Mouse (Mus musculus): ENCODE results near the gene Pccb. TPM values are rescaled to one million over a fixed set of nuclear protein-coding genes. Genes with fewer than 3 reads are reported as not detected.

Gene Pccb
- polyA plus RNA-seq, 1 experiment from 2014 or later: 27.6 TPM

GRCm38 (mm10) chr9:100951481-100951880 lies 83.2 kb downstream of the Pccb start:
- no peak overlapping the region for H3K4me3 ChIP-seq (ENCODE audit: low read depth, low read length)
- H3K9ac ChIP-seq (ENCODE audit: low read depth, low read length): no peak overlapping the region
- WGBS: 60% methylated on average over 4 of the region's 4 CpGs
- no peaks in the 10 kb centered on the region for H3K9me3 ChIP-seq (replicated peaks; ENCODE audit: control insufficient read depth, low read length, poor library complexity, severe bottlenecking)
- H3K4me2 ChIP-seq (ENCODE audit: low read length): no peak overlapping the region
- ATAC-seq: no peak
- peaks cover 7% of the 10 kb centered on the region; the same call in 1 of the 2 replicates for H3K36me3 ChIP-seq (ENCODE audit: control insufficient read depth, insufficient read depth, low read length)
- H3K27me3 ChIP-seq (ENCODE audit: control insufficient read depth, insufficient read depth, low read depth, low read length): no peaks in the 10 kb centered on the region
- no peaks in the 10 kb centered on the region for H3K4me1 ChIP-seq (ENCODE audit: control insufficient read depth, insufficient read depth, low read length)
- no peak overlapping the region for H3K27ac ChIP-seq (ENCODE audit: low read length)

- Histone ChIP-seq H3K36me3 (ENCODE audit: control insufficient read depth, insufficient read depth, low read length) (no peaks in the 10 kb centered on the region), H3K4me1 (ENCODE audit: control insufficient read depth, insufficient read depth, low read length) (no peaks in the 10 kb centered on the region), H3K4me3 (ENCODE audit: low read depth, low read length) (no peak overlapping the region), H3K9ac (ENCODE audit: low read depth, low read length) (no peak overlapping the region), H3K27me3 (ENCODE audit: control insufficient read depth, insufficient read depth, low read depth, low read length) (no peaks in the 10 kb centered on the region), H3K4me2 (ENCODE audit: low read length) (no peak overlapping the region), H3K27ac (ENCODE audit: low read length) (no peak overlapping the region), H3K9me3 (replicated peaks; ENCODE audit: control insufficient read depth, low read length, poor library complexity, severe bottlenecking) (no peaks in the 10 kb centered on the region)
- WGBS: 93% methylated on average over 5 of the region's 5 CpGs
- no peak for ATAC-seq
Observed at GRCm38 (mm10) chr9:100944677-100945365, 89.9 kb downstream of the Pccb start.

- no peak for ATAC-seq
- Histone ChIP-seq H3K27me3 (ENCODE audit: control insufficient read depth, insufficient read depth, low read depth, low read length) (no peaks in the 10 kb centered on the region), H3K4me3 (ENCODE audit: low read depth, low read length) (no peak overlapping the region), H3K4me2 (ENCODE audit: low read length) (no peak overlapping the region), H3K36me3 (ENCODE audit: control insufficient read depth, insufficient read depth, low read length) (no peaks in the 10 kb centered on the region), H3K9ac (ENCODE audit: low read depth, low read length) (no peak overlapping the region), H3K27ac (ENCODE audit: low read length) (no peak overlapping the region), H3K9me3 (replicated peaks; ENCODE audit: control insufficient read depth, low read length, poor library complexity, severe bottlenecking) (no peaks in the 10 kb centered on the region), H3K4me1 (ENCODE audit: control insufficient read depth, insufficient read depth, low read length) (no peaks in the 10 kb centered on the region)
- 42% methylated on average over 2 of the region's 2 CpGs for WGBS
Observed at GRCm38 (mm10) chr9:100942042-100942441, 92.7 kb downstream of the Pccb start.

Other genes starting within 250 kb of the Pccb start
- 3.4 and 4.2 TPM in 2 replicates for gene Msl2, start 39.2 kb upstream of the Pccb start, polyA plus RNA-seq (2015; fragmentation: Nextera tagmentation; extraction: Ambion mirVana)
- gene Ppp2r3a, start 216.9 kb upstream of the Pccb start, polyA plus RNA-seq (2015; fragmentation: Nextera tagmentation; extraction: Ambion mirVana): 22.8 and 23.3 TPM in 2 replicates